Mouse (Mus musculus): ENCODE results near the gene Abi3.

Gene Abi3

GRCm38 (mm10) chr11:95838999-95839868, 3.0 kb downstream of the Abi3 start:
- DNase-seq: no peak

DNA sequence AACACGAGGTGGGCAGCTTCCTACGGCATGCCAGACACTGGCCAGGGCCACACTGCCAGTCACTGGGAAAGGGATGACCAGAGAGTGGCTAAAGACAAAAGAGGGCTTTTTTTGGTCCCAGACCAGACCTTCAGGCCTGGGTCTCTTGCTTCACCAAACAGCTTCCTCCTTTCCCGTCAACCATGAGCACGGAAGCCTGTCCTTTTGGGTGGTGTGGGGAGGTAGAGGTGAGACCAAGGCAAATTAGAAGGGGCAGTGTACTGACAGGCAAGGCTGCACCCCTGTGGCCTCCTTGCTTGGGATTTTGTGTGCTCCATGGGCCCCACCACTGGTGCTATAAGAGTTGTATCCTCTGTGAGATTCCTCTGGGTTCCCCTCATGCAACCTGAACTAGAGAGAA, 3.7 kb downstream of the Abi3 start:
- no peak for DNase-seq

GRCm38 (mm10) chr11:95837059-95837458, 5.2 kb downstream of the Abi3 start, which contains the start of gene Gngt2:
Gene Gngt2 (plus strand): TSS chr11:95837216.
- no peak for DNase-seq

GRCm38 (mm10) chr11:95836433-95836832, 5.8 kb downstream of the Abi3 start:
- DNase-seq: no peak

- DNase-seq: no peak
These were observed 6.4 kb downstream of the Abi3 start for GRCm38 (mm10) chr11:95835832-95836231.

GRCm38 (mm10) chr11:95834742-95835710, 7.2 kb downstream of the Abi3 start:
- no peak for DNase-seq

- no peak for DNase-seq
These were observed 8.1 kb downstream of the Abi3 start for GRCm38 (mm10) chr11:95834143-95834667.

- no peak for DNase-seq
These were observed 8.6 kb downstream of the Abi3 start for GRCm38 (mm10) chr11:95833631-95834142.

GRCm38 (mm10) chr11:95833006-95833570, 9.2 kb downstream of the Abi3 start:
- no peak for DNase-seq

DNA sequence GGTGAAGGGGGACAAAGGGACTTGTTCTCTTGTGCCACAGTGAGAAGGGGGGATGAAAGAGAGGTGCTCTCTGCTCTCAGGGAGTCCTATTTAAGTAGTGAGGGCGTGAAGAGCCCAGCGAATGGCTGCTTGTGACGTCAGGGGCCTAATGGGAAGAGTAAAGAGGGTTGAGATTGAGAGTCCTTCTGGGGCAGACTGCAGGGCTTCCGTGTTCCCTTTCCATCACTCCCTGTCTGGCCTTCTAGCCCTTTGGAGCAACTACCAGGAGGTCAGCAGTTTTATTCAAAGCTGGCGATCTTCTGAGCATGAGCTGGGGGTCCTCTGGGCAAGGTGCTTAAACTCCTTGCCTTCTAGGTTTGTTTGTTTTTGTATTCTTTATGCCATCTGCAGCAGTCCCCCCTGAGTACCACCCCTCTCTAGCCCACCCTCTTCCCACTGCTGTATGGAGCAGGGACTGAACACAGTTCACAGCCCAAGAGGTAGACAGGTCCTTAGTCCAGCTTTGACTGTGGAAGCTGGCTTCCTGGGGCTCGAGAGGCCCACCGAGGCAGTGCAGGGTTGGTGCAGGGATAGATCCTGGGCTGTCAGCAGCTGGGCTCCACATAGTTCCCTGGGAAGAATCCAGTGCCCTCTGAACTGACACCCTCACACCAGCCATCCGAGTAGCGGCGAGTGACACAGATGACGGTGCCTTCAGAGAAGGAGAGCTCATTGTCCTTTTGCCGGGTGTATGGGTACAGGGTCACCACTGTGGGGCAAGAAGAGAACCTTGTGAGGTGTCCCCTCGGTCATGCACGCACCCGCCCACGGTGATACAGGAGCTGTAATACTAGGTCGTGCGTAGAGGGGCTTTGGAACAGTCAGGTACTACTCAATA, 9.9 kb downstream of the Abi3 start:
- DNase-seq: no peak

DNA sequence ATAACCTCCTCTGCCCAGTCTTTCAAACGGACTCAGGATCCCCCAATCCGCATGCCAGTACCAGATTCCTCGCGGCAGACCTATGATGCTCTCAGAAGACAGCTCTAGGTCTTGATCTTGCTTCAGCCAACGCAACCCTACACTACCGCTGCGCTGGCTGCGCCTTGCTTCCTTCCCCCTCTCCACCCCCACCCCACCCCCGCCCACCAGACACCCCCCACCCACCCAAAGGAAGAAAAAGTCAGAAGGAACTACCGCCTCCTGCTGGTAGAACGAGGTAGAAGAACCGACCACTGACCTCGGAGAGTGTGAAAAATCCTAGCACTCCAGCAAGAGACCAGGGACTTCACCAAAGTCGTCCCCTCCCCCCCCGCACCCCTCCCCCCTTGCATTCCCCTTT, 10.6 kb downstream of the Abi3 start:
- DNase-seq: no peak

- DNase-seq: no peak
These were observed 11.0 kb downstream of the Abi3 start for GRCm38 (mm10) chr11:95831276-95831619.

GRCm38 (mm10) chr11:95830411-95831275, 11.6 kb downstream of the Abi3 start:
- DNase-seq: no peak

DNA sequence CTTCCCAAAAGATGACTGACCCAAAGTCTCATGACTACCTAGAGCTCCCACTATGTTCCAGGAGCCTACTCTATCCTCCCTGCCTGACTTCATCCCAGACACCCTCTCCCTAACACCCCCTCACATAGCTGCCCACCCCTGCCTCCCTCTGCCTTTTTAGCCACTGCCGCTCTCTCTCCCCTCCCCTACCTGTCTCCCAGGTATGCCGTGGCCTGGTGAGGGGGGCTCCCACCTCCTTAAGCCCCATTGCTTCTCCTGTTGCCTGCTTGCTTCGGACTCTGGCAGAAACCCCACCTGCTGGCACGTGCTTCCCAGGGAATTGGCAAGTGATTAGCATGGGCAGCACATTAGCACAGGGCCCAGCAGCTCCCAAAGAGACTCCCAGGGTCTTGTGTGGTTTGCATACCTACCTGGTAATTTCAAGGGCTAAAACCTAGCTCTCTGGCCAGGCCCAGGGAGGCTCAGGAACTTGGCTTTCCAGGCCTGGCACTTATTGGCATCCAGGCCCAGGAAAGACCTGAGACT, 12.7 kb downstream of the Abi3 start:
- no peak for DNase-seq

DNA sequence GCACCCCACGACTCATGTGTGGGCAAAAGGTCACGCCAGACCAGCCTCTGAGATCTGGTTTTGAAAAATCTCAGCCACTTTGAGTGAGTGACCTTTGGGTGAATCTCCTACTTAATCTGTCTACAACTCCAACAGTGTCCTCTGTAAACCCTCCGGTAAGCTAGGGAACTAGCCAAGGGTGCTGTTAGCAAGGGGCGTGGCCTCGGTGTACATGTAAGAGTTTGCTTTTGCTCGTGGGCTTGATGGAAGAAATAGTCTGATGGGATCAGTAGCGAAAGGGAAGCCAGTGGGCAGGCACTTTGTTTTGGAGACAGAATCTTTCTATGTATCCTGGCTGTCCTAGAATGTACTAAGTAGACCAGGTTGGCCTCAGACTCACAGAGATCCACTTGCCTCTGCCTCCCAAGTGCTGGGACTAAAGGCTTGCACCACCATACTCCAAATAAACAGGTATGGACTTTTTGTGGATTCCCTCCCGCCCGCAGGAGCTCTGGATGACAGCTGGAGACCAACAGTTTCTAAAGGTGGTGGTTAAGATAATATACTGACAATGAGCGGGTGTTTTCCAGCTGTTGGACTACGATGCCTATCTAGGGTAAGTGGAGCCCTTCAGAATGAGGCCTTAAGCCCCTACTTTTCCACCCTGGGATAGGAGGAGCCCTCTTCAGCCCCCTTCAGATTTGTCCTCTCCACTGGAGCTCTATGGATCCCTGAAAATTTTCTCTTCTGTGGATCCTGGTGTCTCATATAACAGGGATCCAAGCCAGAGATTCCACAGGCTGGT, 13.9 kb downstream of the Abi3 start:
- DNase-seq: no peak

- DNase-seq: peak; percentile 81
These were observed 14.7 kb downstream of the Abi3 start for GRCm38 (mm10) chr11:95827464-95828085.

- DNase-seq: no peak
These were observed 15.2 kb downstream of the Abi3 start for GRCm38 (mm10) chr11:95827168-95827447.

DNA sequence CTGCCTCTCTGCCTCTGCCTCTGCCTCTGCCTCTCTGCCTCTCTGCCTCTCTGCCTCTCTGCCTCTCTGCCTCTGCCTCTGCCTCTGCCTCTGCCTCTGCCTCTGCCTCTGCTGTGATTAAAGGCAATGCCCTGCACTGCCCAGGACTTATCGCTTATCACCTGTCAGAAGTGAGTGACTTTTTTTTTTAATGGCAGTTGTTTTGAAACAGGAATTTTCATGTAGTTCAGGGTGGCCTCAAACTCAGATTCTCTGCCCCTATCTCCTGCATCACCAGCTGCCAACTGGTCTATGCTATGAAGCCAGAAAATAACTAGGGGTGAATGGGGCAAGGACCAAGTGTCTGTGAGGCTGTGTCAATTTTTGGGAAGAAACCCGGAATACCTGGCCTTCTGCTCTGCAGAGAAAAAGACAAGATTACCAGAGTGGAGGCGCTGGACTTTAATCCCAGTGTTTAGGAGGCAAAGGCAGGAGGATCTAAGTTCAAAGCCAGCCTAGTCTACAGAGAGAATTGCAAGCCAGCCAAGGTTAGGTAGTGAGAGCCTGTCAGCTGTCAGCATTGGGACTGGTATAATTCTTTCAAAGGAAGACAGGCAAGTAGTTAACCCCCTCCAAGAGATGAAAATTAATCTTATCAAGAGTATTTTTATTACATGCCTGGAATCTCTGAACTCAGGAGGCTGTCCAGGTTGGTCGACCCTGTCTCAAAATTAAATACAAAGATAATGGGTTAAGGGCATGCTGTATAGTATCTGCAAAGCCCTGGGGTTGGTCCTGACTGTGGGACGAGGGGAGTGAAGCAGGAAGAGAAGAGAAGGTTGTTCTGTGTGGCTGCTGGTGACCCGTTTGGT, 15.7 kb downstream of the Abi3 start:
- no peak for DNase-seq

DNA sequence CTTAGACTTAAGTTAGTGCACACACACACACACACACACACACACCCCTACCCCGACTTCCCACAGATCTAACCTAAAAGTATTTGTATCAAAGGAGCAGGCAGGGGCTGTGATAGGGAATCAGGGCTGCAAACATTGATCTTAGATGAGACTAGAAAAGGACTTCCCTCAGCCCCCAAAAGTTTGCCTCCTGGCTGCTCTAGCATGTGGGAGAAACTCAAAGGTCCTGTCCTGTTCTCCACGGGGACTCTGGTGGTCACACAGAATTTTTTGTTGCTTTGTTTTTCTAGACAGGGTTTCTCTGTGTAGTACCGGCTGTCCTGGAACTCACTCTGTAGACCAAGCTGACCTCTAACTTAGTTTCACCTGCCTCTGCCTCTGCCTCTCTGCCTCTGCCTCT, 16.7 kb downstream of the Abi3 start:
- DNase-seq: no peak
